Mouse (Mus musculus) heart, embryonic 14.5 days (tissue): ENCODE measurements around the gene Scube1. TPM values are rescaled to one million over a fixed set of nuclear protein-coding genes. Genes with fewer than 3 reads are reported as not detected.

Experiments used
- ATAC-seq: fragments of 200-750 bp; cut with Nextera tagmentation; 2 replicates; pipeline ENCODE4 v1.8.0; 2017; ENCODE audit warnings: low read depth, moderate TSS enrichment; ENCODE audit not compliant: insufficient number of reproducible peaks, insufficient read depth, low FRiP score
- H3K27ac ChIP-seq, 2 experiments: fragments of 200-500 bp in 1 of 2; fragments of 300-500 bp in 1 of 2; sonication (generic) in 1 of 2; replicated peaks in 1 of 2; 2 replicates each; pipeline ENCODE4 v1.5.1; 2012 to 2014; ENCODE audit warnings: low read depth in 2 of 2, low read length in 2 of 2, control low read depth in 1 of 2, mild to moderate bottlenecking in 1 of 2, mixed read lengths in 1 of 2; ENCODE audit not compliant: control insufficient read depth in 1 of 2, insufficient read depth in 1 of 2
- H3K27me3 ChIP-seq: fragments of 300-500 bp; sonication (generic); 2 replicates; pipeline ENCODE4 v1.6.1; 2014; ENCODE audit warnings: mild to moderate bottlenecking, low read length, control low read depth; ENCODE audit not compliant: control insufficient read depth, insufficient read depth
- H3K36me3 ChIP-seq: fragments of 300-500 bp; sonication (generic); 2 replicates; pipeline ENCODE4 v1.6.1; 2014; ENCODE audit warnings: mild to moderate bottlenecking, control low read depth, low read length, mixed read lengths; ENCODE audit not compliant: control insufficient read depth, insufficient read depth
- H3K4me1 ChIP-seq, 2 experiments: fragments of 200-500 bp in 1 of 2; fragments of 300-500 bp in 1 of 2; sonication (generic) in 1 of 2; 2 replicates each; pipeline ENCODE4 v1.6.1; 2012 to 2014; ENCODE audit warnings: low read length in 2 of 2, control low read depth in 1 of 2, mixed read lengths in 1 of 2; ENCODE audit not compliant: control insufficient read depth in 2 of 2, insufficient read depth in 2 of 2
- H3K4me2 ChIP-seq: fragments of 300-500 bp; sonication (generic); 2 replicates; pipeline ENCODE4 v1.6.1; 2014; ENCODE audit warnings: mild to moderate bottlenecking, low read length
- H3K4me3 ChIP-seq, 2 experiments: fragments of 200-500 bp in 1 of 2; fragments of 300-500 bp in 1 of 2; sonication (generic) in 1 of 2; 2 replicates each; pipeline ENCODE4 v1.5.1; 2012 to 2014; ENCODE audit warnings: low read length in 2 of 2, mild to moderate bottlenecking in 2 of 2, control low read depth in 1 of 2, low read depth in 1 of 2, moderate library complexity in 1 of 2; ENCODE audit not compliant: control insufficient read depth in 1 of 2, insufficient read depth in 1 of 2
- H3K9ac ChIP-seq: fragments of 300-500 bp; sonication (generic); 2 replicates; pipeline ENCODE4 v1.6.1; 2014; ENCODE audit warnings: mild to moderate bottlenecking, low read length
- H3K9me3 ChIP-seq: fragments of 300-500 bp; sonication (generic); 2 replicates; pipeline ENCODE4 v1.6.1; 2016; ENCODE audit warnings: low read length, control low read depth; ENCODE audit not compliant: control insufficient read depth
- WGBS: fragments of 180-500 bp; shearing (Covaris S2); extraction: QIAGEN DNeasy Blood & Tissue Kit; methylation state at CpG from one replicate; pipeline ENCODE4 v1.1.7; 2014; 5-methylcytosine and 5-hydroxymethylcytosine counted together
- polyA plus RNA-seq: library from polyadenylated mRNA; unstranded; fragments of >200 nt; fragmentation: Nextera tagmentation; extraction: Ambion mirVana; gene quantifications from 2 replicates; pipeline ENCODE4 v1.2.1, GENCODE M21; 2014

Scube1 gene
- polyA plus RNA-seq, 1 experiment from 2014 or later, result 7.4 TPM

GRCm38 (mm10) chr15:83727626-83728025 is 2.8 kb upstream of the Scube1 start:
- WGBS, result 30% methylated on average over 3 of the region's 3 CpGs
- no peaks in the 10 kb centered on the region for H3K36me3 ChIP-seq
- H3K27me3 ChIP-seq, result peaks cover 51% of the 10 kb centered on the region
- no peak overlapping the region for H3K4me3 ChIP-seq
- no peak overlapping the region for H3K4me2 ChIP-seq
- no peak overlapping the region for H3K9ac ChIP-seq
- H3K27ac ChIP-seq, result no peak overlapping the region
- peaks cover 0 to 9% of the 10 kb centered on the region in 2 experiments; a peak in 2 of 4 replicates for H3K4me1 ChIP-seq
- no peak for ATAC-seq
- H3K9me3 ChIP-seq, result no peaks in the 10 kb centered on the region

DNA sequence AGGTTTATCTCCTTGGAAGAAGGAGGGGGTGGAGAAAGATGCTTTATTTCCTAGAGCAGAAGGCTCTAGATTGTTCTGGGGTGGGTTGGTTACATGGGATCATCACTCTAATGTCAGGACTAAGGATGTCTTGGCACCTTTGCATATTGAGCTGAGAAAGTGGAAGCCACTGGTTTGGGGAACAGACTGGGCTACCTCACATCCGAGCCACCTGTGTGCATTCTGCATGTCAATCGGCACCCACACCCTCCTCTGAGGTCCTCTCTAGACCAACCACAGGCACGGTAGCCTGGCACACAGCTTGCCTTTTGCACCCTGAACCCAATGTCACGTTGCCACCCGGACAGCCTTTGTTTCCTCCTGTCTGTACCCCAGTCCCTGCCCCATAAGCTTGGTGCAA is 1.9 kb upstream of the Scube1 start:
- WGBS, result 74% methylated on average over 5 of the region's 5 CpGs
- Histone ChIP-seq H3K27me3 (peaks cover 58% of the 10 kb centered on the region), H3K27ac (no peak overlapping the region), H3K4me2 (no peak overlapping the region), H3K9ac (no peak overlapping the region), H3K4me3 (no peak overlapping the region), H3K36me3 (no peaks in the 10 kb centered on the region), H3K4me1 (peaks cover 0 to 9% of the 10 kb centered on the region in 2 experiments; a peak in 2 of 4 replicates), H3K9me3 (no peaks in the 10 kb centered on the region)
- no peak for ATAC-seq

GRCm38 (mm10) chr15:83725556-83726200 is 857 bp upstream of the Scube1 start:
- 33% methylated on average over 28 of the region's 28 CpGs for WGBS
- Histone ChIP-seq H3K9ac (no peak overlapping the region), H3K36me3 (no peaks in the 10 kb centered on the region), H3K4me1 (peaks cover 0 to 9% of the 10 kb centered on the region in 2 experiments; a peak in 2 of 4 replicates), H3K27me3 (peaks cover 60% of the 10 kb centered on the region), H3K27ac (no peak overlapping the region), H3K4me3 (peak overlapping the region in 1 of 2 experiments; percentile 61; a peak in 2 of 4 replicates), H3K4me2 (peak overlapping the region; percentile 96), H3K9me3 (no peaks in the 10 kb centered on the region)
- ATAC-seq, result no peak

DNA sequence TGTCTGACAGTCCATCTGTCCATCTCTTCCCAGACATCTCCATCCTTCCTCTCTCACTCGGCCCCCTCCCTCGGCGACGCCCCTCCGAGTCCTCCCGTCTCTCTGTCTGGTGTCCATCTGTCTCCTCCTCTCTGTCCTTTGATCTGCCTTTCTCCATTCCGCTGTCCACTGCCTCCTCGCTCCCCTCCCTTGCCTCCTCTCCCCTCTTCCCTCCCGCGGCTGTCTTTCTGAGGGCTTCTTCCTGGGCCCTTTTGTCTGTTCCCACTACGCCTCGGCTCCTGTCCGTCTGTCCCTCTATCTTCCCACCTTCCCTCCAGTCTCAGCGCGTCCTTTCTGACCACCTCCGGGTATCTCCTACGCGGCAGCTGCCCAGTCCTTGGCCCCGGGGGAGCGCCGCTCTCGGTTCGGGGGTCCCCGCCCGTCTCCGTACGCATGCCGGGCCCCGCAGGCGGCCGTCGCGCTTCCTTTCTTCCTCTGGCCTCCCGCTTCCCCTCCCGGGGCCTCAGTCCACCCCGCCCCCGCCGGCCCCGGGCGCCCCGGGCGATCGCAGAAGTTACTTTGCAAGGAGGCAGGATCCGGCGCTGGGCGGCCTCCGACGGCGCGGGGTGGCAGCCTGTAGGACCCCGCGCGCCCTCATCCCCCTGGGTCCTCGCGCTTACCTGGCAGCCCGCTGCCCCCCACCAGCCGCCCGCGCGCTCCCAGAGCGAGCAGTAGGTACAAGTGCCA is 498 bp downstream of the Scube1 start:
- Histone ChIP-seq H3K27ac (no peak overlapping the region), H3K36me3 (no peaks in the 10 kb centered on the region), H3K4me2 (peak overlapping the region; percentile 96), H3K27me3 (peaks cover 60% of the 10 kb centered on the region), H3K9ac (peak overlapping the region; percentile 71), H3K9me3 (no peaks in the 10 kb centered on the region), H3K4me3 (peak overlapping the region; percentile 60 to 61), H3K4me1 (peaks cover 0 to 9% of the 10 kb centered on the region in 2 experiments; a peak in 2 of 4 replicates)
- under 1% methylated on average over 61 of the region's 61 CpGs for WGBS
- ATAC-seq, result no peak; the same call in 1 of the 2 replicates

DNA sequence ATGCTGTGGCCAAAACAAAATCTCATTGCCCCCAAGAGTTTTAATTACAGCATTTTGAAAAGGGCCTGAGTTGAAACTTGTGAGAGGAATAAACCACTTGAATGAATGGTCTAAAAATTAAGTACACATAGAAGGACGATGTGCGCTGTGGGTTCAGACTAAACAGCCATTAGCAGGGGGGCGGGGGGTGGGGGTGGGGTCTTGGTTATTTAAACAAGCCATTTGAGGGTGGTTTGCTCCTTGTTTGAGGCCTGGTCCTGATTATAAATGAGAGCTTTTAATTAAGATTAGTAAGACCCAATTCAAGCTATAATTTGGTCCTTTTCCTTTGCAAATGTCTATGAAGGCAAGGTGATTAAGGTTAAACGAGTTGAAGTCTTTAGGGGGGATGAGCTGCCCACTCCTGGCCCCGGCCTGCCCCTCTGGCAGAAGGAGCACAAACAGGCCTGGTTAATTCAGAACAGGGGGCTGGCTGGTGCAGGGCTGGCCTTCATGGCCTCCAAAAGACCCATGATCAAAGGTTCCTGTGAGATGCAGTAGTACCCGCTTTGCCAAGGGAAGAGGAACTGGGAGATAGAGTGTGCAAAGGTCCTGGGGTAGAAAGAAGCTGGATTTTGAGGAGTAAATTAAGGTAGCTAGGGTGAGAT is 9.1 kb downstream of the Scube1 start:
- Histone ChIP-seq H3K9ac (no peak overlapping the region), H3K4me1 (no peaks in the 10 kb centered on the region), H3K4me3 (no peak overlapping the region), H3K9me3 (no peaks in the 10 kb centered on the region), H3K4me2 (no peak overlapping the region), H3K27me3 (no peaks in the 10 kb centered on the region), H3K27ac (no peak overlapping the region), H3K36me3 (no peaks in the 10 kb centered on the region)
- WGBS, result 81% methylated on average over 6 of the region's 6 CpGs
- ATAC-seq, result no peak

- no peak for ATAC-seq
- H3K36me3 ChIP-seq, result no peaks in the 10 kb centered on the region
- no peaks in the 10 kb centered on the region for H3K9me3 ChIP-seq
- H3K9ac ChIP-seq, result no peak overlapping the region
- 81% methylated on average over 10 of the region's 10 CpGs for WGBS
- H3K4me2 ChIP-seq, result no peak overlapping the region
- no peaks in the 10 kb centered on the region for H3K4me1 ChIP-seq
- no peaks in the 10 kb centered on the region for H3K27me3 ChIP-seq
- no peak overlapping the region for H3K4me3 ChIP-seq
- no peak overlapping the region for H3K27ac ChIP-seq
Measured at GRCm38 (mm10) chr15:83712798-83713197, 12.0 kb downstream of the Scube1 start.

DNA sequence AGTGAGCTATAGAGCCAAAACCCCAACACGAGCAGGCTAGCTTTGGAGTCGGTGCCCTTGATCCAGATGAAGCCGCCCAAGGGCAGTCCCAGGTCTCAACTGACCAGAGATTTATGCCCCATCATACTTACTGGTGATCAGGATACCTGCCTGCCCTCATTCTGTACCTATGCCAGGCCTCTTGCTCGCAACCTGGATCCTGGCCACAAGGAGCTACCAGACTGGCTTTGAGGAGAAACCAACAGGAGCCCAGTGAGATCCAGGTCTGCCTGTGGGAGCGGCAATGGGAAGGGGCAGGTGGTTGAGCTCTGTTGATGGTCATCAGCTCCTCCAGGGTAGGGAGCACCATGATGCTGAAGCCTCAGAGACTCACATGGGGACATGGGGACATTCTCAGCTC is 12.5 kb downstream of the Scube1 start:
- no peaks in the 10 kb centered on the region for H3K9me3 ChIP-seq
- H3K4me1 ChIP-seq, result no peaks in the 10 kb centered on the region
- H3K4me3 ChIP-seq, result no peak overlapping the region
- no peak overlapping the region for H3K9ac ChIP-seq
- H3K4me2 ChIP-seq, result no peak overlapping the region
- no peaks in the 10 kb centered on the region for H3K27me3 ChIP-seq
- no peak overlapping the region for H3K27ac ChIP-seq
- WGBS, result 92% methylated on average over 5 of the region's 5 CpGs
- H3K36me3 ChIP-seq, result no peaks in the 10 kb centered on the region
- ATAC-seq, result no peak
